Mouse (Mus musculus): Measurements from ENCODE around the gene Pip5k1a. TPM values are rescaled to one million over a fixed set of nuclear protein-coding genes. Genes with fewer than 3 reads are reported as not detected.

Gene Pip5k1a
- polyA plus RNA-seq, 1 experiment from 2014 or later: 12.5 TPM

DNA sequence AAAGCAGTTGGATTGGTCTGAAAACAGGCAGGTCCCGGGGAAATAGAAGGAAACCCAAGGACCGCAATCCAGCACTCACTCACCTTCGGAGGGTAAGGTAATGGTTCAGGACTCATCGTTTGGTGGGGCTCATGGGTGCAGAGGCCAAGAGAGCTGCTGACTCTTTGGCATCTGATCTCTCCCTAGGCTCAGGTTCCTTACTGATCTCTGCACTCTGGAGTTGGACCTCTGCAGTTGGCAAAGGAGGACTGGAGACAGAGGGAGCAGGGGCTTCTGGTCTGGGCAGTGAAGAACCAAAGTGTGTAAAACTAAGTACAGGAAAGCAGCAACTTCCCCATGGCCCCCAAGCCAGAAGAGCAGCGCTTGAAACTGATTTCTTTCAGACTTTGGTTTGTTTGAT lies 23.4 kb upstream of the Pip5k1a start:
- no peak for ATAC-seq (replicated peaks; ENCODE audit: low FRiP score, low TSS enrichment, low read depth)
- H3K4me1 ChIP-seq (replicated peaks; ENCODE audit: control insufficient read depth, insufficient read depth, low read length): peaks cover 10% of the 10 kb centered on the region
- H3K27me3 ChIP-seq (replicated peaks; ENCODE audit: control insufficient read depth, insufficient read depth, low read length): no peaks in the 10 kb centered on the region
- 76% methylated on average over 5 of the region's 5 CpGs for WGBS
- no peaks in the 10 kb centered on the region for H3K9me3 ChIP-seq (ENCODE audit: control insufficient read depth, low read length)
- DNase-seq (ENCODE audit: low spot score): no peak
- no peak overlapping the region for H3K27ac ChIP-seq (ENCODE audit: low read depth)
- H3K4me3 ChIP-seq (ENCODE audit: low read depth, low read length): no peak overlapping the region
- no peak overlapping the region for H3K4me2 ChIP-seq (ENCODE audit: low read length)
- no peak overlapping the region for H3K9ac ChIP-seq (ENCODE audit: low read length)
- H3K36me3 ChIP-seq (ENCODE audit: control insufficient read depth, insufficient read depth, low read length): peaks cover 7% of the 10 kb centered on the region

DNA sequence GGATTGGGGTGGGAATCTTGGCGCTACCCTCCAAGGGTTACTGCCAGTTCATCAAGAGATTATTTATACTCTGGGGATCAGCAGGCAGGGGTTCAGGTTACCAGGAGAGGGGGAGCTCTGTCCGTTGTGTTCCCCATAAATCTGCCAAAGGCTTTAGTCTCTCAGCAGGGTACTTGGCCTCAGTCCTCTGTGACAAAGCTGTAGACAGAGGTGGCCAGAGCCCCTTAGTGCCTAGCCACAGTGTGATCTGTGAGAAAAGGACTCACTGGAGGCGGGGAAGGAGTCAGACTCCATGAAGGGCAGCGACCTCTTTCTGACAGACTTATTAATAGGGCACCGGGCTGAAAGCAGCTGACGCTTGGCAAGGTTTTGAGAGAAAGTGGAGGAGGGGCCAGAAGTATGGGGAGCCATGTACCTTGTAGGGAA lies 22.5 kb upstream of the Pip5k1a start:
- H3K9me3 ChIP-seq (ENCODE audit: control insufficient read depth, low read length): no peaks in the 10 kb centered on the region
- peaks cover 16% of the 10 kb centered on the region for H3K4me1 ChIP-seq (replicated peaks; ENCODE audit: control insufficient read depth, insufficient read depth, low read length)
- no peak overlapping the region for H3K4me2 ChIP-seq (ENCODE audit: low read length)
- 35% methylated on average over 6 of the region's 6 CpGs for WGBS
- H3K27me3 ChIP-seq (replicated peaks; ENCODE audit: control insufficient read depth, insufficient read depth, low read length): no peaks in the 10 kb centered on the region
- peaks cover 7% of the 10 kb centered on the region for H3K36me3 ChIP-seq (ENCODE audit: control insufficient read depth, insufficient read depth, low read length)
- no peak overlapping the region for H3K4me3 ChIP-seq (ENCODE audit: low read depth, low read length)
- ATAC-seq (replicated peaks; ENCODE audit: low FRiP score, low TSS enrichment, low read depth) (no peak), DNase-seq (ENCODE audit: low spot score) (no peak)
- H3K9ac ChIP-seq (ENCODE audit: low read length): no peak overlapping the region
- no peak overlapping the region for H3K27ac ChIP-seq (ENCODE audit: low read depth)

GRCm38 (mm10) chr3:95124972-95125371 lies 18.2 kb upstream of the Pip5k1a start:
- Histone ChIP-seq H3K27me3 (replicated peaks; ENCODE audit: control insufficient read depth, insufficient read depth, low read length) (no peaks in the 10 kb centered on the region), H3K4me1 (replicated peaks; ENCODE audit: control insufficient read depth, insufficient read depth, low read length) (peaks cover 11% of the 10 kb centered on the region; the same call in 1 of the 2 replicates), H3K36me3 (ENCODE audit: control insufficient read depth, insufficient read depth, low read length) (peaks cover 34% of the 10 kb centered on the region), H3K4me3 (ENCODE audit: low read depth, low read length) (no peak overlapping the region), H3K9ac (ENCODE audit: low read length) (no peak overlapping the region), H3K4me2 (ENCODE audit: low read length) (no peak overlapping the region), H3K9me3 (ENCODE audit: control insufficient read depth, low read length) (no peaks in the 10 kb centered on the region), H3K27ac (ENCODE audit: low read depth) (no peak overlapping the region; the same call in 1 of the 2 replicates)
- WGBS: 21% methylated on average over 5 of the region's 5 CpGs
- ATAC-seq (replicated peaks; ENCODE audit: low FRiP score, low TSS enrichment, low read depth) (no peak), DNase-seq (ENCODE audit: low spot score) (no peak)

GRCm38 (mm10) chr3:95124246-95124645 lies 17.5 kb upstream of the Pip5k1a start, which contains the start of gene Tmod4:
Gene Tmod4, plus strand, starts transcription at chr3:95124476.
- DNase-seq (ENCODE audit: low spot score): no peak
- H3K27me3 ChIP-seq (replicated peaks; ENCODE audit: control insufficient read depth, insufficient read depth, low read length): no peaks in the 10 kb centered on the region
- no peak within 1 kb of the TSS for H3K4me3 ChIP-seq (ENCODE audit: low read depth, low read length)
- 57% methylated on average over 6 of the region's 6 CpGs for whole genome bisulfite sequencing
- peaks cover 11% of the 10 kb centered on the region; the same call in 1 of the 2 replicates for H3K4me1 ChIP-seq (replicated peaks; ENCODE audit: control insufficient read depth, insufficient read depth, low read length)
- no peaks in the 10 kb centered on the region for H3K9me3 ChIP-seq (ENCODE audit: control insufficient read depth, low read length)
- ATAC-seq (replicated peaks; ENCODE audit: low FRiP score, low TSS enrichment, low read depth): no peak
- H3K4me2 ChIP-seq (ENCODE audit: low read length): no peak within 1 kb of the TSS
- peaks cover 41% of the 10 kb centered on the region for H3K36me3 ChIP-seq (ENCODE audit: control insufficient read depth, insufficient read depth, low read length)
- H3K27ac ChIP-seq (ENCODE audit: low read depth): no peak within 1 kb of the TSS; the same call in 1 of the 2 replicates
- no peak within 1 kb of the TSS for H3K9ac ChIP-seq (ENCODE audit: low read length)

DNA sequence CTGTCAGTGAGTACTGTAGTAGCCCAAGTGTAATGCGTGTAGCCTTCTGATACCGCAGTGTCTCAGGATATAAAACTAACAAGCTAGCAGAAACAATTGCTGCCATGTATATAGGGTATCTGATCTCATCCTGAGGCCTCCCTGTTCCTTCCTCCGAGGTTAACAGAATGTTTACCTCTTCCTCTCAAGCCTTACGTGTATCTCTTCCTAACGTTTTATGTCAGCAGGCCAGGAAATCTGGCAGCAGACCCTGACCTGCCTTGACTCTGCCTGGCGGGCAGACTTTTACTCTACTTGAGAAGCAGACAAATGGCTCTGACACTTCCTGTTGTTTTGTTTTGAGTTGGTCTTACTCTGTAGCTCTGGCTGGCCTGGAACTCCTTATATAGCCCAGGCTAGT lies 14.8 kb upstream of the Pip5k1a start:
- DNase-seq (ENCODE audit: low spot score) (no peak), ATAC-seq (replicated peaks; ENCODE audit: low FRiP score, low TSS enrichment, low read depth) (no peak)
- H3K36me3 ChIP-seq (ENCODE audit: control insufficient read depth, insufficient read depth, low read length): peaks cover 56% of the 10 kb centered on the region
- H3K4me2 ChIP-seq (ENCODE audit: low read length): no peak overlapping the region
- no peak overlapping the region for H3K4me3 ChIP-seq (ENCODE audit: low read depth, low read length)
- H3K27me3 ChIP-seq (replicated peaks; ENCODE audit: control insufficient read depth, insufficient read depth, low read length): no peaks in the 10 kb centered on the region
- peaks cover 11% of the 10 kb centered on the region; the same call in 1 of the 2 replicates for H3K4me1 ChIP-seq (replicated peaks; ENCODE audit: control insufficient read depth, insufficient read depth, low read length)
- H3K9me3 ChIP-seq (ENCODE audit: control insufficient read depth, low read length): no peaks in the 10 kb centered on the region
- no peak overlapping the region for H3K9ac ChIP-seq (ENCODE audit: low read length)
- WGBS: 56% methylated on average over 6 of the region's 6 CpGs
- H3K27ac ChIP-seq (ENCODE audit: low read depth): no peak overlapping the region

DNA sequence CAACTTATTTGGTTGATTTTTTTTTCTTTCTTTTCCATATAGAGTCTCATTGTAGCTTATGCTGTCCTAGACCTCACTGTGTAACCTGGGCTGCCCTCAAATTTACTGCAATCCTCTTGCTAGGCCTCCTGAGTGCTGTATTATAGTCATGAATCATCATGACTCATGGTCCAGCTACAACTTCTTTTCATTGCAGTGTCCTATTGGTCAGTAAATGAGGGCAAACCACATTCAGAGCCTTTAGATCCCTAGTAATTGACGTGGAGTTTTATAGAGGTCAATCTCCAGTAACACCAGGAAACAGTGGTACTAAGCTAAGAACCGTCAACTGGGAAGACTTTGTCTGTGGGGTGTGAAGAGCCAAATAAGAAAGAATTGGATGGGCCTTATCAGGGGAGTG lies 11.0 kb upstream of the Pip5k1a start:
- DNase-seq (ENCODE audit: low spot score) (no peak), ATAC-seq (replicated peaks; ENCODE audit: low FRiP score, low TSS enrichment, low read depth) (no peak)
- no peaks in the 10 kb centered on the region for H3K4me1 ChIP-seq (replicated peaks; ENCODE audit: control insufficient read depth, insufficient read depth, low read length)
- H3K27me3 ChIP-seq (replicated peaks; ENCODE audit: control insufficient read depth, insufficient read depth, low read length): no peaks in the 10 kb centered on the region
- peaks cover 73% of the 10 kb centered on the region for H3K36me3 ChIP-seq (ENCODE audit: control insufficient read depth, insufficient read depth, low read length)
- H3K27ac ChIP-seq (ENCODE audit: low read depth): no peak overlapping the region
- H3K4me2 ChIP-seq (ENCODE audit: low read length): no peak overlapping the region
- H3K9me3 ChIP-seq (ENCODE audit: control insufficient read depth, low read length): no peaks in the 10 kb centered on the region
- no peak overlapping the region for H3K4me3 ChIP-seq (ENCODE audit: low read depth, low read length)
- WGBS: 85% methylated on average over 2 of the region's 2 CpGs
- no peak overlapping the region for H3K9ac ChIP-seq (ENCODE audit: low read length)

DNA sequence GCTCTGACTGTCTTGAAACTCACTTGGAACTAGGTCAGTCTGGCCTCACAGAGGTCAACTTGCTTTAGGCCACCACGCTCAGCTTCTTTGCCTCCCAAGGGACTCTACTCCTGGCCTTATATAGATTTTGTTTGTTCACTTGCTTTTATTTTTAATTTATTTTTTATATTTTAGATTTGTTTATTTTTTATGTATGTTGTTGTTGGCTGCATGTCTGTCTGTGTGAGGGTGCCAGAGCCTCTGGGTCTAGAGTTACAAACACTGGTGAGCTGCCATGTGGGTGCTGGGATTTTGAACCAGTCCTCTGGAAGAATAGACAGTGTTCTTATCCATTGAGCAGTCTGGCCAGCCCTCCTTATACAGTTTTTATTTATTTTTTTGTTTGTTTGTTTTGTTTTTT lies 6.0 kb upstream of the Pip5k1a start:
- H3K4me2 ChIP-seq (ENCODE audit: low read length): no peak overlapping the region
- no peak overlapping the region for H3K27ac ChIP-seq (ENCODE audit: low read depth)
- no peak overlapping the region for H3K9ac ChIP-seq (ENCODE audit: low read length)
- peaks cover 27% of the 10 kb centered on the region for H3K36me3 ChIP-seq (ENCODE audit: control insufficient read depth, insufficient read depth, low read length)
- DNase-seq (ENCODE audit: low spot score) (no peak), ATAC-seq (replicated peaks; ENCODE audit: low FRiP score, low TSS enrichment, low read depth) (no peak)
- peaks cover 9% of the 10 kb centered on the region for H3K4me1 ChIP-seq (replicated peaks; ENCODE audit: control insufficient read depth, insufficient read depth, low read length)
- no peaks in the 10 kb centered on the region for H3K9me3 ChIP-seq (ENCODE audit: control insufficient read depth, low read length)
- H3K27me3 ChIP-seq (replicated peaks; ENCODE audit: control insufficient read depth, insufficient read depth, low read length): no peaks in the 10 kb centered on the region
- WGBS: 92% methylated on average over 1 of the region's 1 CpGs
- H3K4me3 ChIP-seq (ENCODE audit: low read depth, low read length): no peak overlapping the region

GRCm38 (mm10) chr3:95110911-95111726 lies 4.4 kb upstream of the Pip5k1a start, which contains the start of gene Vps72:
Gene Vps72, plus strand, starts transcription at chr3:95111022.
- H3K4me2 ChIP-seq (ENCODE audit: low read length): peak within 1 kb of the TSS; percentile 47
- peak within 1 kb of the TSS; percentile 78 for H3K9ac ChIP-seq (ENCODE audit: low read length)
- ATAC-seq (replicated peaks; ENCODE audit: low FRiP score, low TSS enrichment, low read depth): peak; percentile 65
- peaks cover 9% of the 10 kb centered on the region for H3K4me1 ChIP-seq (replicated peaks; ENCODE audit: control insufficient read depth, insufficient read depth, low read length)
- peaks cover 20% of the 10 kb centered on the region for H3K36me3 ChIP-seq (ENCODE audit: control insufficient read depth, insufficient read depth, low read length)
- H3K4me3 ChIP-seq (ENCODE audit: low read depth, low read length): peak within 1 kb of the TSS; percentile 85
- 1% methylated on average over 54 of the region's 54 CpGs for WGBS
- H3K27ac ChIP-seq (ENCODE audit: low read depth): peak within 1 kb of the TSS; percentile 97
- H3K9me3 ChIP-seq (ENCODE audit: control insufficient read depth, low read length): no peaks in the 10 kb centered on the region
- peak; percentile 96 for DNase-seq (ENCODE audit: low spot score)
- H3K27me3 ChIP-seq (replicated peaks; ENCODE audit: control insufficient read depth, insufficient read depth, low read length): no peaks in the 10 kb centered on the region

DNA sequence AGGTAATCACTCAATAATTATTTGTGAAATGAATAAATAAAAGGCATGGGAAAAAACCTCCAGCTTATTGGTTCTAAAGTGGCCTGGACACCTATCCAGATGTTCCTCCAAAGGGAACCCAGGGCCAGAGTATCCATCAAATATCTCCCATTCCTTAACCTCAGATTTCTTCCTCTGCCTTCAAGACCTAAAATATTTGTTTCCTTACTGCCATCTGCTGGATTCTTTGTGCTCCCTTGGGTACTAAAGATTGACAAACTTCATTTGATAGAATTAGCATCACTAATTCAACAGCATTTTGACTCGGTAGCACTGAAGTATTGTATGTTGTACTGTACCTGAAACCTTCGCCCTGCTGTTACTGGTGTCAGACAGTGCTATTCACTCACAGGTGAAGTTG lies 1.2 kb upstream of the Pip5k1a start:
- 64% methylated on average over 2 of the region's 2 CpGs for WGBS
- no peaks in the 10 kb centered on the region for H3K9me3 ChIP-seq (ENCODE audit: control insufficient read depth, low read length)
- DNase-seq (ENCODE audit: low spot score) (no peak), ATAC-seq (replicated peaks; ENCODE audit: low FRiP score, low TSS enrichment, low read depth) (no peak)
- no peak overlapping the region for H3K27ac ChIP-seq (ENCODE audit: low read depth)
- no peak overlapping the region for H3K4me3 ChIP-seq (ENCODE audit: low read depth, low read length)
- no peaks in the 10 kb centered on the region for H3K27me3 ChIP-seq (replicated peaks; ENCODE audit: control insufficient read depth, insufficient read depth, low read length)
- no peak overlapping the region for H3K9ac ChIP-seq (ENCODE audit: low read length)
- peaks cover 4% of the 10 kb centered on the region; the same call in 1 of the 2 replicates for H3K36me3 ChIP-seq (ENCODE audit: control insufficient read depth, insufficient read depth, low read length)
- peaks cover 19% of the 10 kb centered on the region for H3K4me1 ChIP-seq (replicated peaks; ENCODE audit: control insufficient read depth, insufficient read depth, low read length)
- no peak overlapping the region for H3K4me2 ChIP-seq (ENCODE audit: low read length)

All from intestine, embryonic 14.5 days (tissue).